Mouse (Mus musculus): ENCODE results near the gene Gabpb1. TPM values are rescaled to one million over a fixed set of nuclear protein-coding genes. Genes with fewer than 3 reads are reported as not detected.
A peak's percentile ranks its signal among the peaks of the same experiment; 100 is the strongest.

Gabpb1 gene
- polyA plus RNA-seq (2015; fragmentation: Nextera tagmentation; extraction: Ambion mirVana): 61.8 and 62.0 TPM in 2 replicates

- Histone ChIP-seq H3K9ac (peak within 1 kb of the TSS; percentile 97), H3K4me2 (peak within 1 kb of the TSS; percentile 69), H3K27ac (peak within 1 kb of the TSS; percentile 100), H3K27me3 (no peaks in the 10 kb centered on the region), H3K36me3 (peaks cover 9% of the 10 kb centered on the region; the same call in 1 of the 2 replicates), H3K9me3 (no peaks in the 10 kb centered on the region), H3K4me1 (peaks cover 26% of the 10 kb centered on the region), H3K4me3 (peak within 1 kb of the TSS; percentile 95)
- no peak for ATAC-seq (ENCODE audit: borderline replicate concordance, extremely low read depth, low FRiP score, low TSS enrichment)
- WGBS: 21% methylated on average over 12 of the region's 12 CpGs
Measured at GRCm38 (mm10) chr2:126676122-126676515, at the start of gene Gabpb1. Gene Gabpb1, minus strand, starts transcription at chr2:126676337.

GRCm38 (mm10) chr2:126712950-126713349 is 36.8 kb upstream of the Gabpb1 start:
- Histone ChIP-seq H3K27me3 (no peaks in the 10 kb centered on the region), H3K4me3 (no peak overlapping the region), H3K4me2 (no peak overlapping the region), H3K4me1 (peaks cover 8% of the 10 kb centered on the region; the same call in 1 of the 2 replicates), H3K27ac (no peak overlapping the region), H3K9me3 (no peaks in the 10 kb centered on the region), H3K9ac (no peak overlapping the region), H3K36me3 (no peaks in the 10 kb centered on the region)
- no peak for ATAC-seq (ENCODE audit: borderline replicate concordance, extremely low read depth, low FRiP score, low TSS enrichment)

- Histone ChIP-seq H3K4me1 (peaks cover 10% of the 10 kb centered on the region; the same call in 1 of the 2 replicates), H3K4me3 (no peak overlapping the region), H3K27ac (no peak overlapping the region), H3K36me3 (no peaks in the 10 kb centered on the region), H3K4me2 (no peak overlapping the region), H3K9ac (no peak overlapping the region), H3K9me3 (no peaks in the 10 kb centered on the region), H3K27me3 (no peaks in the 10 kb centered on the region)
- ATAC-seq (ENCODE audit: borderline replicate concordance, extremely low read depth, low FRiP score, low TSS enrichment): no peak
- WGBS: 96% methylated on average over 5 of the region's 5 CpGs
Measured at GRCm38 (mm10) chr2:126712526-126712925, 36.4 kb upstream of the Gabpb1 start.

- Histone ChIP-seq H3K36me3 (no peaks in the 10 kb centered on the region), H3K9me3 (no peaks in the 10 kb centered on the region), H3K4me1 (peaks cover 13% of the 10 kb centered on the region; the same call in 1 of the 2 replicates), H3K4me3 (peak overlapping the region; percentile 77), H3K27ac (no peak overlapping the region), H3K27me3 (no peaks in the 10 kb centered on the region; the same call in 1 of the 2 replicates), H3K4me2 (peak overlapping the region; percentile 68), H3K9ac (peak overlapping the region; percentile 80; the same call in 1 of the 2 replicates)
- ATAC-seq (ENCODE audit: borderline replicate concordance, extremely low read depth, low FRiP score, low TSS enrichment): no peak
- 75% methylated on average over 4 of the region's 4 CpGs for WGBS
Measured at GRCm38 (mm10) chr2:126708361-126708760, 32.2 kb upstream of the Gabpb1 start.

GRCm38 (mm10) chr2:126707438-126707779 is 31.3 kb upstream of the Gabpb1 start:
- Histone ChIP-seq H3K4me3 (peak overlapping the region; percentile 77), H3K9ac (peak overlapping the region; percentile 80), H3K27ac (peak overlapping the region; percentile 73), H3K27me3 (no peaks in the 10 kb centered on the region; the same call in 1 of the 2 replicates), H3K4me1 (peaks cover 13% of the 10 kb centered on the region; the same call in 1 of the 2 replicates), H3K4me2 (peak overlapping the region; percentile 68), H3K36me3 (no peaks in the 10 kb centered on the region), H3K9me3 (no peaks in the 10 kb centered on the region)
- 0% methylated on average over 23 of the region's 23 CpGs for WGBS
- ATAC-seq (ENCODE audit: borderline replicate concordance, extremely low read depth, low FRiP score, low TSS enrichment): peak; percentile 85

GRCm38 (mm10) chr2:126706759-126707437 is 30.8 kb upstream of the Gabpb1 start, which contains the start of gene Usp8:
Gene Usp8, plus strand, starts transcription at chr2:126707328.
- H3K4me1 ChIP-seq: peaks cover 13% of the 10 kb centered on the region; the same call in 1 of the 2 replicates
- H3K9ac ChIP-seq: peak within 1 kb of the TSS; percentile 80
- H3K9me3 ChIP-seq: no peaks in the 10 kb centered on the region
- ATAC-seq (ENCODE audit: borderline replicate concordance, extremely low read depth, low FRiP score, low TSS enrichment): peak; percentile 100
- 2% methylated on average over 47 of the region's 47 CpGs for WGBS
- H3K4me2 ChIP-seq: peak within 1 kb of the TSS; percentile 68
- H3K4me3 ChIP-seq: peak within 1 kb of the TSS; percentile 77
- no peaks in the 10 kb centered on the region; the same call in 1 of the 2 replicates for H3K27me3 ChIP-seq
- peak within 1 kb of the TSS; percentile 73 for H3K27ac ChIP-seq
- no peaks in the 10 kb centered on the region for H3K36me3 ChIP-seq

- H3K9me3 ChIP-seq: no peaks in the 10 kb centered on the region
- WGBS: 71% methylated on average over 6 of the region's 6 CpGs
- no peaks in the 10 kb centered on the region for H3K27me3 ChIP-seq
- H3K4me1 ChIP-seq: no peaks in the 10 kb centered on the region
- H3K27ac ChIP-seq: no peak overlapping the region
- no peak overlapping the region for H3K4me2 ChIP-seq
- no peaks in the 10 kb centered on the region for H3K36me3 ChIP-seq
- no peak for ATAC-seq (ENCODE audit: borderline replicate concordance, extremely low read depth, low FRiP score, low TSS enrichment)
- H3K4me3 ChIP-seq: no peak overlapping the region
- H3K9ac ChIP-seq: no peak overlapping the region
Measured at GRCm38 (mm10) chr2:126695285-126695684, 19.1 kb upstream of the Gabpb1 start.

- no peak overlapping the region for H3K27ac ChIP-seq
- no peaks in the 10 kb centered on the region for H3K27me3 ChIP-seq
- no peak overlapping the region for H3K4me2 ChIP-seq
- H3K9ac ChIP-seq: no peak overlapping the region
- H3K9me3 ChIP-seq: no peaks in the 10 kb centered on the region
- H3K36me3 ChIP-seq: no peaks in the 10 kb centered on the region
- H3K4me1 ChIP-seq: no peaks in the 10 kb centered on the region
- 65% methylated on average over 3 of the region's 3 CpGs for WGBS
- no peak for ATAC-seq (ENCODE audit: borderline replicate concordance, extremely low read depth, low FRiP score, low TSS enrichment)
- no peak overlapping the region for H3K4me3 ChIP-seq
Measured at GRCm38 (mm10) chr2:126691290-126691689, 15.2 kb upstream of the Gabpb1 start.

GRCm38 (mm10) chr2:126682937-126683336 is 6.8 kb upstream of the Gabpb1 start:
- no peaks in the 10 kb centered on the region for H3K9me3 ChIP-seq
- no peaks in the 10 kb centered on the region for H3K27me3 ChIP-seq
- H3K27ac ChIP-seq: 0 out of 2 replicates have a peak overlapping the region, but pooled peaks have one; percentile 11
- no peaks in the 10 kb centered on the region for H3K4me1 ChIP-seq
- H3K4me3 ChIP-seq: no peak overlapping the region
- WGBS: 75% methylated on average over 1 of the region's 1 CpGs
- no peak overlapping the region for H3K9ac ChIP-seq
- peaks cover 9% of the 10 kb centered on the region; the same call in 1 of the 2 replicates for H3K36me3 ChIP-seq
- no peak for ATAC-seq (ENCODE audit: borderline replicate concordance, extremely low read depth, low FRiP score, low TSS enrichment)
- H3K4me2 ChIP-seq: no peak overlapping the region

GRCm38 (mm10) chr2:126682333-126682732 is 6.2 kb upstream of the Gabpb1 start:
- Histone ChIP-seq H3K4me3 (no peak overlapping the region), H3K27me3 (no peaks in the 10 kb centered on the region), H3K36me3 (peaks cover 9% of the 10 kb centered on the region; the same call in 1 of the 2 replicates), H3K9me3 (no peaks in the 10 kb centered on the region), H3K9ac (no peak overlapping the region), H3K27ac (0 out of 2 replicates have a peak overlapping the region, but pooled peaks have one; percentile 11), H3K4me2 (no peak overlapping the region), H3K4me1 (peaks cover 3% of the 10 kb centered on the region; the same call in 1 of the 2 replicates)
- 43% methylated on average over 2 of the region's 2 CpGs for WGBS
- no peak for ATAC-seq (ENCODE audit: borderline replicate concordance, extremely low read depth, low FRiP score, low TSS enrichment)

- H3K9me3 ChIP-seq: no peaks in the 10 kb centered on the region
- no peak overlapping the region for H3K4me3 ChIP-seq
- 76% methylated on average over 1 of the region's 1 CpGs for WGBS
- H3K4me2 ChIP-seq: no peak overlapping the region
- H3K4me1 ChIP-seq: peaks cover 24% of the 10 kb centered on the region
- peaks cover 9% of the 10 kb centered on the region; the same call in 1 of the 2 replicates for H3K36me3 ChIP-seq
- ATAC-seq (ENCODE audit: borderline replicate concordance, extremely low read depth, low FRiP score, low TSS enrichment): no peak
- H3K9ac ChIP-seq: no peak overlapping the region
- H3K27ac ChIP-seq: no peak overlapping the region
- no peaks in the 10 kb centered on the region for H3K27me3 ChIP-seq
Measured at GRCm38 (mm10) chr2:126677366-126677765, 1.2 kb upstream of the Gabpb1 start.
